Mouse (Mus musculus) ES-E14 (cell line): ENCODE results near the gene Platr17.

Experiments
- CHD2 ChIP-seq: IDR thresholded peaks from 2 replicates; pipeline ENCODE4 v1.6.1; 2014; ENCODE audit warnings: mild to moderate bottlenecking, low read depth, low read length, inconsistent platforms
- HCFC1 ChIP-seq: IDR thresholded peaks from 2 replicates; pipeline ENCODE4 v1.6.1; 2012; ENCODE audit warnings: low read length, inconsistent platforms, borderline replicate concordance; ENCODE audit not compliant: insufficient read depth
- MAFK ChIP-seq: IDR thresholded peaks from 2 replicates; pipeline ENCODE4 v1.6.1; 2014; ENCODE audit warnings: mild to moderate bottlenecking, low read depth, low read length, inconsistent platforms; ENCODE audit not compliant: insufficient read depth

- no peak for TF ChIP-seq CHD2
- TF ChIP-seq MAFK = no peak
- no peak for TF ChIP-seq HCFC1
Observed at GRCm38 (mm10) chr17:33952879-33953278, 47.9 kb downstream of the Platr17 start.
